10 mouse cellular contexts compared by ENCODE assay signal in genomic region chr12:104245092-104245491, GRCm38 (mm10). TPM values are rescaled to one million over a fixed set of nuclear protein-coding genes. Genes with fewer than 3 reads are reported as not detected.
DNase-seq lines count a peak whose midpoint lies in the region; ATAC-seq and TF ChIP-seq lines count a peak whose summit lies in the region.
"Had no signal": no experiment of that assay in that cellular context is flagged by ENCODE, and none has a peak within 500 bp of the region (broad histone marks: within the 10 kb centered on the region; RNA-seq: fewer than 3 reads in every experiment).

No protein-coding gene starts in this region.

- peak; percentile 56 to 60 for DNase-seq in kidney, postnatal 4 days
- no peak for DNase-seq in kidney, adult 18-20 months
- no peak for DNase-seq in Patski (ENCODE audit: low read depth, low spot score)
- peak; percentile 47 for DNase-seq in brain, embryonic 14.5 days (ENCODE audit: low read depth)
- peak; percentile 58 to 60 for DNase-seq in left cerebral cortex, postnatal 14 days (ENCODE audit: low spot score in 2 of 2)
- no peak for DNase-seq in hindbrain, embryonic 14.5 days (ENCODE audit: low spot score)

- CTCF ChIA-PET in Patski (lab: Charles Lee), result interaction anchor here (1.2 kb wide), 1 partner anchor 173 kb away, joined by 3 read pairs; no protein-coding TSS in a partner anchor

- H3K9me3 ChIP-seq in hindbrain, embryonic 14.5 days (ENCODE audit: control insufficient read depth, low read length), result no peaks in the 10 kb centered on the region
- H3K9me3 ChIP-seq: embryonic facial prominence, embryonic 15.5 days; hindbrain, embryonic 12.5 days had no signal

- intact Hi-C loops in left cerebral cortex, postnatal 14 days (cut with DNase I), result loop anchor here (5.0 kb wide), 1 partner anchor 172 kb away; no protein-coding TSS in a partner anchor

- 69% methylated on average over 1 of the region's 1 CpGs for WGBS in hindbrain, embryonic 14.5 days

- H3K4me2 ChIP-seq in hindbrain, embryonic 14.5 days (replicated peaks), result no peak overlapping the region
- H3K4me2 ChIP-seq: embryonic facial prominence, embryonic 15.5 days; hindbrain, embryonic 12.5 days had no signal

- no peaks in the 10 kb centered on the region for H3K36me3 ChIP-seq in hindbrain, embryonic 14.5 days (replicated peaks; ENCODE audit: control insufficient read depth, insufficient read depth)
- H3K36me3 ChIP-seq: embryonic facial prominence, embryonic 15.5 days; hindbrain, embryonic 12.5 days had no signal

- peak; percentile 45 for TF ChIP-seq CTCF in Patski (IDR thresholded peaks at IDR 0.05)
- TF ChIP-seq CTCF in brain, embryonic 14.5 days (IDR thresholded peaks at IDR 0.05; ENCODE audit: borderline replicate concordance, extremely low read depth, insufficient read depth, insufficient read length), result peak; percentile 51; the same call in 1 of the 2 replicates

- POLR2A ChIA-PET in Patski (lab: Charles Lee), result no interaction called here

- H3K4me3 ChIP-seq in hindbrain, embryonic 14.5 days (replicated peaks; ENCODE audit: low read length), result no peak overlapping the region
- H3K4me3 ChIP-seq: embryonic facial prominence, embryonic 15.5 days; hindbrain, embryonic 12.5 days had no signal

- TF ChIP-seq POLR2A in brain, embryonic 14.5 days (IDR thresholded peaks at IDR 0.05; ENCODE audit: borderline replicate concordance, extremely low read depth, insufficient read depth, insufficient read length, poor library complexity, severe bottlenecking), result no peak

- in situ Hi-C loops in Patski (cut with MboI; ENCODE audit: low pct_unique_long_range_greater_than_20kb), result loop anchor here (10.0 kb wide), 1 partner anchor 170 kb away; no protein-coding TSS in a partner anchor

- H3K27me3 ChIP-seq in Patski, result no peaks in the 10 kb centered on the region
- H3K27me3 ChIP-seq in hindbrain, embryonic 14.5 days (ENCODE audit: control insufficient read depth, insufficient read depth, low read length), result no peaks in the 10 kb centered on the region
- H3K27me3 ChIP-seq: embryonic facial prominence, embryonic 15.5 days; hindbrain, embryonic 12.5 days had no signal

- ATAC-seq in Patski, result no peak
- no peak for ATAC-seq in megakaryocyte-erythroid progenitor cell, adult 5-6 weeks (replicated peaks; ENCODE audit: low FRiP score, low TSS enrichment, poor library complexity, severe bottlenecking)
- no peak for ATAC-seq in hindbrain, embryonic 14.5 days (ENCODE audit: low FRiP score)
- ATAC-seq in cerebellum, adult (ENCODE audit: insufficient number of reproducible peaks, low FRiP score, low TSS enrichment), result no peak

- no peak overlapping the region for H3K27ac ChIP-seq in hindbrain, embryonic 14.5 days
- H3K27ac ChIP-seq: embryonic facial prominence, embryonic 15.5 days; hindbrain, embryonic 12.5 days had no signal

- no peaks in the 10 kb centered on the region; the same call in 1 of the 2 replicates for H3K4me1 ChIP-seq in hindbrain, embryonic 14.5 days (replicated peaks; ENCODE audit: control insufficient read depth, insufficient read depth, low read length)

- no peak overlapping the region for H3K9ac ChIP-seq in hindbrain, embryonic 14.5 days
- H3K9ac ChIP-seq: embryonic facial prominence, embryonic 15.5 days; hindbrain, embryonic 12.5 days had no signal

RNA-seq across cellular contexts. Expression of gene Serpina3g, which starts 9.0 kb away (rescaled TPM):
- polyA plus RNA-seq in Patski (2021), result 1.6 TPM
- polyA plus RNA-seq in brain, embryonic 14.5 days (2012; rRNA removed), result 0.33 and 0.57 TPM in 2 replicates
- under 1 TPM; 0.26 to 0.27 TPM for total RNA-seq in left cerebral cortex, postnatal 14 days (2021)
- total RNA-seq in megakaryocyte-erythroid progenitor cell, adult 5-6 weeks (2014; fragmentation: Nextera tagmentation), result 1.4 and 15.7 TPM in 2 replicates
- total RNA-seq in megakaryocyte-erythroid progenitor cell, adult 5-6 weeks (2017), result 12.0 and 28.0 TPM in 2 replicates
- 0.67 and 1.1 TPM in 2 replicates for polyA plus RNA-seq in hindbrain, embryonic 14.5 days (2014; fragmentation: Nextera tagmentation; extraction: Ambion mirVana)

RNA-seq across cellular contexts. Expression of gene Serpina3i, which starts 17.8 kb away (rescaled TPM):
- 0.59 TPM for polyA plus RNA-seq in Patski (2021)
- 0.05 and 0.07 TPM in 2 replicates for polyA plus RNA-seq in brain, embryonic 14.5 days (2012; rRNA removed)
- not detected for total RNA-seq in left cerebral cortex, postnatal 14 days (2021)
- not detected in 2 replicates for total RNA-seq in megakaryocyte-erythroid progenitor cell, adult 5-6 weeks (2014; fragmentation: Nextera tagmentation)
- total RNA-seq in megakaryocyte-erythroid progenitor cell, adult 5-6 weeks (2017), result not detected in 2 replicates
- 0.08 TPM in 1 of 2 replicates, not detected in the other for polyA plus RNA-seq in hindbrain, embryonic 14.5 days (2014; fragmentation: Nextera tagmentation; extraction: Ambion mirVana)

RNA-seq across cellular contexts. Expression of gene Serpina3f, which starts 30.7 kb away (rescaled TPM):
- polyA plus RNA-seq in Patski (2021), result 0.10 TPM
- 0.10 and 0.15 TPM in 2 replicates for polyA plus RNA-seq in brain, embryonic 14.5 days (2012; rRNA removed)
- total RNA-seq in left cerebral cortex, postnatal 14 days (2021), result not detected
- total RNA-seq in megakaryocyte-erythroid progenitor cell, adult 5-6 weeks (2014; fragmentation: Nextera tagmentation), result 0.82 and 1.6 TPM in 2 replicates
- 0.11 and 1.9 TPM in 2 replicates for total RNA-seq in megakaryocyte-erythroid progenitor cell, adult 5-6 weeks (2017)
- 0.13 and 0.19 TPM in 2 replicates for polyA plus RNA-seq in hindbrain, embryonic 14.5 days (2014; fragmentation: Nextera tagmentation; extraction: Ambion mirVana)
- polyA plus RNA-seq: embryonic facial prominence, embryonic 15.5 days had no signal

Comparison
In these comparisons a context has a peak if more than half of its experiments do, and no peak if none do; other contexts are left out.
1. DNase-seq: peak in kidney, postnatal 4 days (2 of 2), brain, embryonic 14.5 days (single experiment) and left cerebral cortex, postnatal 14 days (2 of 2); none in kidney, adult 18-20 months (single experiment), Patski (single experiment) and hindbrain, embryonic 14.5 days (single experiment).